42 mouse cellular contexts compared by ENCODE assay signal in the genomic region with DNA sequence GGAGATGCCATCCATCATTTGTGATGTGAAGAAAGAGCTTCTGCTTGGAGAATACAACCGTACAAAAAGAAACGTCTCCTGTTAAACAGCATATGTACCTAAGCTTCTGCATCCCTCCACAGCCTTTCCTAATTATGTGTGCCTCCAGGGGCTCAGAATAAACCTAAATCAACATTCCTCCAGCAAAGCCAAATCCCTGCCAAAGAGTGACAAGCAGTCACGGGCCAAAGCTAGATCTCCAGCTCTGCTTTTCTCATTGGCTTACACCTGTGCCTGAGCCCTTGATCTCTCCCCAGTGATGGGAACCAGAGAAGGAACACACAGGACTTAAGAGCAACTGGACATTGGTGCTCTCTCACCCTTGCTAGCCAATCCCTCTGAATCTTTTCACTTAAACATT. TPM values are rescaled to one million over a fixed set of nuclear protein-coding genes. Genes with fewer than 3 reads are reported as not detected.
DNase-seq lines count a peak whose midpoint lies in the region; ATAC-seq and TF ChIP-seq lines count a peak whose summit lies in the region.
"Had no signal": no experiment of that assay in that cellular context is flagged by ENCODE, and none has a peak within 500 bp of the region (broad histone marks: within the 10 kb centered on the region; RNA-seq: fewer than 3 reads in every experiment).

No protein-coding gene starts in this region.

- no peaks in the 10 kb centered on the region for H3K36me3 ChIP-seq in hindbrain, embryonic 11.5 days (ENCODE audit: control insufficient read depth, insufficient read depth, low read length)
- no peaks in the 10 kb centered on the region for H3K36me3 ChIP-seq in hindbrain, postnatal 0 days (ENCODE audit: insufficient read depth, low read length)
- no peaks in the 10 kb centered on the region for H3K36me3 ChIP-seq in embryonic facial prominence, embryonic 11.5 days (replicated peaks; ENCODE audit: control insufficient read depth, insufficient read depth, low read depth, low read length)
- no peaks in the 10 kb centered on the region for H3K36me3 ChIP-seq in limb, embryonic 14.5 days (ENCODE audit: control insufficient read depth, insufficient read depth, low read length)
- H3K36me3 ChIP-seq in forebrain, embryonic 13.5 days (ENCODE audit: poor library complexity, severe bottlenecking), result no peaks in the 10 kb centered on the region
- H3K36me3 ChIP-seq: embryonic facial prominence, embryonic 12.5 days; forebrain, embryonic 10.5 days; G1E; hindbrain, embryonic 10.5 days; intestine, embryonic 15.5 days; liver, embryonic 15.5 days; midbrain, embryonic 10.5 days; neural tube, embryonic 13.5 days had no signal

- DNase-seq in hindbrain, embryonic 11.5 days (ENCODE audit: low spot score), result peak; percentile 13
- no peak for DNase-seq in hindbrain, postnatal 0 days (ENCODE audit: low spot score)
- DNase-seq in brain, embryonic 14.5 days (ENCODE audit: low read depth), result peak; percentile 9
- DNase-seq in embryonic facial prominence, embryonic 11.5 days (ENCODE audit: low spot score), result peak; percentile 61
- DNase-seq in limb, embryonic 14.5 days (ENCODE audit: low spot score), result peak; percentile 63
- DNase-seq in frontal cortex, postnatal 14 days (ENCODE audit: low spot score in 2 of 2), result no peak
- DNase-seq: adrenal gland, adult 8-10 months; cerebellum, adult 11 months; cerebellum, adult 9-10 months; cerebellum, postnatal 36 days; forebrain, postnatal 0 days; gastrocnemius, postnatal 14 days; heart, postnatal 14 days; kidney, adult 2 months; kidney, postnatal 14 days; lung, embryonic 14.5 days; lung, postnatal 14 days; right cerebral cortex, postnatal 14 days; spleen, adult 18-20 months; thymus, postnatal 14 days had no signal

- no peak for TF ChIP-seq CTCF in hindbrain, postnatal 0 days (IDR thresholded peaks at IDR 0.05; ENCODE audit: low read depth)
- TF ChIP-seq CTCF in brain, embryonic 14.5 days (IDR thresholded peaks at IDR 0.05; ENCODE audit: borderline replicate concordance, extremely low read depth, insufficient read depth, insufficient read length), result no peak

- ATAC-seq in hindbrain, embryonic 11.5 days (ENCODE audit: low FRiP score), result no peak
- no peak for ATAC-seq in hindbrain, postnatal 0 days
- no peak for ATAC-seq in embryonic facial prominence, embryonic 11.5 days (replicated peaks; ENCODE audit: insufficient number of reproducible peaks, low FRiP score, low TSS enrichment, low read depth)
- ATAC-seq in limb, embryonic 14.5 days (ENCODE audit: low FRiP score, low read depth), result peak; percentile 50; the same call in 1 of the 2 replicates
- no peak for ATAC-seq in forebrain, embryonic 13.5 days
- ATAC-seq: forebrain, postnatal 0 days; hindbrain, embryonic 16.5 days; intestine, embryonic 15.5 days had no signal

- H3K4me3 ChIP-seq in hindbrain, embryonic 11.5 days (ENCODE audit: low read depth, low read length), result no peak overlapping the region
- no peak overlapping the region for H3K4me3 ChIP-seq in hindbrain, postnatal 0 days (ENCODE audit: low read length)
- H3K4me3 ChIP-seq in embryonic facial prominence, embryonic 11.5 days (ENCODE audit: low read depth, low read length), result no peak overlapping the region
- no peak overlapping the region for H3K4me3 ChIP-seq in limb, embryonic 14.5 days (replicated peaks; ENCODE audit: low read length)
- no peak overlapping the region for H3K4me3 ChIP-seq in forebrain, embryonic 13.5 days
- H3K4me3 ChIP-seq: embryonic facial prominence, embryonic 12.5 days; forebrain, embryonic 10.5 days; hindbrain, embryonic 10.5 days; intestine, embryonic 15.5 days; left cerebral cortex, adult 2 months; liver, embryonic 15.5 days; midbrain, embryonic 10.5 days; myocyte; neural tube, embryonic 13.5 days had no signal

- H3K27ac ChIP-seq in hindbrain, embryonic 11.5 days (ENCODE audit: low read depth, low read length), result no peak overlapping the region
- H3K27ac ChIP-seq in hindbrain, postnatal 0 days, result no peak overlapping the region
- H3K27ac ChIP-seq in embryonic facial prominence, embryonic 11.5 days (replicated peaks; ENCODE audit: low read depth, low read length), result no peak overlapping the region
- H3K27ac ChIP-seq in limb, embryonic 14.5 days (replicated peaks; ENCODE audit: low read depth, low read length), result no peak overlapping the region
- H3K27ac ChIP-seq in forebrain, embryonic 13.5 days, result no peak overlapping the region
- H3K27ac ChIP-seq: embryonic facial prominence, embryonic 12.5 days; forebrain, embryonic 10.5 days; hindbrain, embryonic 10.5 days; intestine, embryonic 15.5 days; left cerebral cortex, adult 2 months; liver, embryonic 15.5 days; midbrain, embryonic 10.5 days; neural tube, embryonic 13.5 days had no signal

- no peaks in the 10 kb centered on the region for H3K4me1 ChIP-seq in hindbrain, embryonic 11.5 days (replicated peaks; ENCODE audit: control insufficient read depth, insufficient read depth, low read length)
- H3K4me1 ChIP-seq in hindbrain, postnatal 0 days (ENCODE audit: insufficient read depth, low read length), result no peaks in the 10 kb centered on the region
- no peaks in the 10 kb centered on the region for H3K4me1 ChIP-seq in embryonic facial prominence, embryonic 11.5 days (ENCODE audit: control insufficient read depth, insufficient read depth, low read length)
- no peaks in the 10 kb centered on the region; the same call in 1 of the 2 replicates for H3K4me1 ChIP-seq in limb, embryonic 14.5 days (ENCODE audit: control insufficient read depth, insufficient read depth, low read length)
- H3K4me1 ChIP-seq in forebrain, embryonic 13.5 days, result no peaks in the 10 kb centered on the region
- H3K4me1 ChIP-seq: forebrain, embryonic 10.5 days; hindbrain, embryonic 10.5 days; intestine, embryonic 15.5 days; liver, embryonic 15.5 days; midbrain, embryonic 10.5 days; neural tube, embryonic 13.5 days had no signal

- no peaks in the 10 kb centered on the region for H3K9me3 ChIP-seq in hindbrain, embryonic 11.5 days (ENCODE audit: control insufficient read depth, low read length)
- H3K9me3 ChIP-seq in hindbrain, postnatal 0 days (ENCODE audit: low read length), result no peaks in the 10 kb centered on the region
- H3K9me3 ChIP-seq in embryonic facial prominence, embryonic 11.5 days (replicated peaks; ENCODE audit: control insufficient read depth, low read length), result no peaks in the 10 kb centered on the region
- no peaks in the 10 kb centered on the region for H3K9me3 ChIP-seq in limb, embryonic 14.5 days (ENCODE audit: control insufficient read depth, low read length)
- no peaks in the 10 kb centered on the region for H3K9me3 ChIP-seq in forebrain, embryonic 13.5 days (replicated peaks)
- H3K9me3 ChIP-seq: embryonic facial prominence, embryonic 12.5 days; forebrain, embryonic 10.5 days; G1E; hindbrain, embryonic 10.5 days; intestine, embryonic 15.5 days; liver, embryonic 15.5 days; midbrain, embryonic 10.5 days; neural tube, embryonic 13.5 days had no signal

- no peak for TF ChIP-seq POLR2A in brain, embryonic 14.5 days (IDR thresholded peaks at IDR 0.05; ENCODE audit: borderline replicate concordance, extremely low read depth, insufficient read depth, insufficient read length, poor library complexity, severe bottlenecking)
- TF ChIP-seq POLR2A in limb, embryonic 14.5 days (IDR thresholded peaks at IDR 0.05; ENCODE audit: borderline replicate concordance, extremely low read depth, insufficient read depth, insufficient read length), result no peak

- H3K27me3 ChIP-seq in hindbrain, embryonic 11.5 days (ENCODE audit: control insufficient read depth, insufficient read depth, low read length), result no peaks in the 10 kb centered on the region
- no peaks in the 10 kb centered on the region for H3K27me3 ChIP-seq in hindbrain, postnatal 0 days (ENCODE audit: insufficient read depth, low read length)
- no peaks in the 10 kb centered on the region for H3K27me3 ChIP-seq in embryonic facial prominence, embryonic 11.5 days (ENCODE audit: control insufficient read depth, insufficient read depth, low read length)
- H3K27me3 ChIP-seq in limb, embryonic 14.5 days (ENCODE audit: control insufficient read depth, insufficient read depth, low read length), result no peaks in the 10 kb centered on the region
- H3K27me3 ChIP-seq in forebrain, embryonic 13.5 days, result no peaks in the 10 kb centered on the region
- H3K27me3 ChIP-seq: embryonic facial prominence, embryonic 12.5 days; intestine, embryonic 15.5 days; liver, embryonic 15.5 days; neural tube, embryonic 13.5 days had no signal

- H3K9ac ChIP-seq in hindbrain, embryonic 11.5 days (ENCODE audit: low read depth, low read length), result no peak overlapping the region
- H3K9ac ChIP-seq in hindbrain, postnatal 0 days (replicated peaks; ENCODE audit: low read length), result no peak overlapping the region
- H3K9ac ChIP-seq in embryonic facial prominence, embryonic 11.5 days (replicated peaks; ENCODE audit: low read length), result no peak overlapping the region
- H3K9ac ChIP-seq in limb, embryonic 14.5 days (ENCODE audit: low read depth, low read length, severe bottlenecking), result no peak overlapping the region
- H3K9ac ChIP-seq in forebrain, embryonic 13.5 days, result no peak overlapping the region
- H3K9ac ChIP-seq: embryonic facial prominence, embryonic 12.5 days; forebrain, postnatal 0 days; intestine, embryonic 15.5 days; liver, embryonic 15.5 days; lung, embryonic 14.5 days; neural tube, embryonic 13.5 days had no signal

- WGBS in hindbrain, embryonic 11.5 days, result 69% methylated on average over 3 of the region's 3 CpGs
- WGBS in hindbrain, postnatal 0 days, result 50% methylated on average over 3 of the region's 3 CpGs
- 14% methylated on average over 3 of the region's 3 CpGs for WGBS in embryonic facial prominence, embryonic 11.5 days
- WGBS in limb, embryonic 14.5 days, result 9% methylated on average over 3 of the region's 3 CpGs
- 75% methylated on average over 3 of the region's 3 CpGs for WGBS in forebrain, embryonic 13.5 days

- no peak overlapping the region for H3K4me2 ChIP-seq in hindbrain, embryonic 11.5 days (replicated peaks; ENCODE audit: low read depth, low read length)
- H3K4me2 ChIP-seq in hindbrain, postnatal 0 days (ENCODE audit: low read depth, low read length), result no peak overlapping the region
- no peak overlapping the region for H3K4me2 ChIP-seq in embryonic facial prominence, embryonic 11.5 days (ENCODE audit: low read depth, low read length)
- no peak overlapping the region for H3K4me2 ChIP-seq in limb, embryonic 14.5 days (replicated peaks; ENCODE audit: low read depth, low read length, severe bottlenecking)
- H3K4me2 ChIP-seq in forebrain, embryonic 13.5 days, result no peak overlapping the region
- H3K4me2 ChIP-seq: embryonic facial prominence, embryonic 12.5 days; intestine, embryonic 15.5 days; liver, embryonic 15.5 days; lung, embryonic 14.5 days; neural tube, embryonic 13.5 days had no signal

RNA-seq across cellular contexts. Expression of a gene that starts 5.8 kb away (rescaled TPM):
- polyA plus RNA-seq in hindbrain, embryonic 11.5 days (2014; fragmentation: Nextera tagmentation; extraction: Ambion mirVana), result not detected in 2 replicates
- not detected in 2 replicates for total RNA-seq in hindbrain, postnatal 0 days (2014; rRNA removed)
- 0.09 TPM in 1 of 2 replicates, not detected in the other for polyA plus RNA-seq in hindbrain, postnatal 0 days (2015; fragmentation: Nextera tagmentation; extraction: Ambion mirVana)
- not detected in 2 replicates for polyA plus RNA-seq in brain, embryonic 14.5 days (2012; rRNA removed)
- not detected in 2 replicates for polyA plus RNA-seq in embryonic facial prominence, embryonic 11.5 days (2014; fragmentation: Nextera tagmentation; extraction: Ambion mirVana)
- polyA plus RNA-seq in limb, embryonic 14.5 days (2012; rRNA removed), result 0.10 and 0.13 TPM in 2 replicates
- 0.08 and 0.10 TPM in 2 replicates for polyA plus RNA-seq in limb, embryonic 14.5 days (2014; fragmentation: Nextera tagmentation; extraction: Ambion mirVana)
- not detected in 2 replicates for polyA plus RNA-seq in forebrain, embryonic 13.5 days (2015; fragmentation: Nextera tagmentation; extraction: Ambion mirVana)
- total RNA-seq: adrenal gland, adult 8-10 months; adrenal gland, postnatal 4 days; gastrocnemius, postnatal 14 days; granulocyte monocyte progenitor cell, adult 5-6 weeks; heart, postnatal 14 days; layer of hippocampus, adult 18-20 months; layer of hippocampus, postnatal 10 days; left cerebral cortex, adult 2 months; left cerebral cortex, postnatal 25 days; liver, adult 2 months; midbrain, postnatal 0 days had no signal
- polyA plus RNA-seq: embryonic facial prominence, embryonic 12.5 days; forebrain, embryonic 10.5 days; forebrain, postnatal 0 days; G1E; heart, embryonic 14.5 days; hindbrain, embryonic 10.5 days; intestine, embryonic 15.5 days; liver, adult 2 months; liver, embryonic 15.5 days; lung, embryonic 14.5 days; midbrain, embryonic 10.5 days; midbrain, postnatal 0 days; myocyte; neural tube, embryonic 13.5 days; stomach, embryonic 16.5 days; urinary bladder, adult 2 months had no signal

Comparison
In these comparisons a context has a peak if more than half of its experiments do, and no peak if none do; other contexts are left out.
1. DNase-seq: peak in hindbrain, embryonic 11.5 days (single experiment), brain, embryonic 14.5 days (single experiment), embryonic facial prominence, embryonic 11.5 days (single experiment) and limb, embryonic 14.5 days (single experiment); none in hindbrain, postnatal 0 days (single experiment) and frontal cortex, postnatal 14 days (0 of 2).